Mouse (Mus musculus): ENCODE results near the gene Tceanc2. TPM values are rescaled to one million over a fixed set of nuclear protein-coding genes. Genes with fewer than 3 reads are reported as not detected.

Tceanc2 gene
- 8.9 and 10.0 TPM in 2 replicates for polyA plus RNA-seq (2012; rRNA removed)

GRCm38 (mm10) chr4:107178830-107179490 is at the start of gene Tceanc2:
Gene Tceanc2 (minus strand): TSS chr4:107179116.
- no peaks in the 10 kb centered on the region for H3K27me3 ChIP-seq (replicated peaks; ENCODE audit: control insufficient read depth, insufficient read depth, low read length)
- TF ChIP-seq POLR2A (IDR thresholded peaks at IDR 0.05; ENCODE audit: low read depth, low read length), result no peak
- no peak for TF ChIP-seq CTCF (conservative IDR thresholded peaks at IDR 0.05; ENCODE audit: insufficient read depth, insufficient read length, low read depth, low read length)
- under 1% methylated on average over 47 of the region's 47 CpGs for WGBS
- peaks cover 17% of the 10 kb centered on the region for H3K4me1 ChIP-seq (ENCODE audit: control insufficient read depth, insufficient read depth, low read length)
- H3K36me3 ChIP-seq (ENCODE audit: control insufficient read depth, insufficient read depth, low read length), result no peaks in the 10 kb centered on the region
- peak within 1 kb of the TSS; percentile 94 for H3K27ac ChIP-seq (ENCODE audit: insufficient read depth, low read depth, low read length)
- DNase-seq, result peak; percentile 55
- peak within 1 kb of the TSS; percentile 87 for H3K4me3 ChIP-seq (ENCODE audit: insufficient read depth, low read depth, low read length)

GRCm38 (mm10) chr4:107226313-107226712 is 47.4 kb upstream of the Tceanc2 start:
- no peaks in the 10 kb centered on the region for H3K27me3 ChIP-seq (replicated peaks; ENCODE audit: control insufficient read depth, insufficient read depth, low read length)
- H3K4me1 ChIP-seq (ENCODE audit: control insufficient read depth, insufficient read depth, low read length), result no peaks in the 10 kb centered on the region
- H3K36me3 ChIP-seq (ENCODE audit: control insufficient read depth, insufficient read depth, low read length), result no peaks in the 10 kb centered on the region
- H3K4me3 ChIP-seq (ENCODE audit: insufficient read depth, low read depth, low read length), result no peak overlapping the region
- no peak overlapping the region for H3K27ac ChIP-seq (ENCODE audit: insufficient read depth, low read depth, low read length)
- TF ChIP-seq POLR2A (IDR thresholded peaks at IDR 0.05; ENCODE audit: low read depth, low read length), result no peak
- TF ChIP-seq CTCF (conservative IDR thresholded peaks at IDR 0.05; ENCODE audit: insufficient read depth, insufficient read length, low read depth, low read length), result no peak
- 87% methylated on average over 2 of the region's 2 CpGs for WGBS
- DNase-seq, result no peak

- TF ChIP-seq POLR2A (IDR thresholded peaks at IDR 0.05; ENCODE audit: low read depth, low read length) (no peak), CTCF (conservative IDR thresholded peaks at IDR 0.05; ENCODE audit: insufficient read depth, insufficient read length, low read depth, low read length) (no peak)
- H3K36me3 ChIP-seq (ENCODE audit: control insufficient read depth, insufficient read depth, low read length), result no peaks in the 10 kb centered on the region
- peak; percentile 19 for DNase-seq
- no peaks in the 10 kb centered on the region for H3K4me1 ChIP-seq (ENCODE audit: control insufficient read depth, insufficient read depth, low read length)
- no peaks in the 10 kb centered on the region for H3K27me3 ChIP-seq (replicated peaks; ENCODE audit: control insufficient read depth, insufficient read depth, low read length)
- H3K27ac ChIP-seq (ENCODE audit: insufficient read depth, low read depth, low read length), result no peak overlapping the region
- 82% methylated on average over 11 of the region's 11 CpGs for WGBS
- no peak overlapping the region for H3K4me3 ChIP-seq (ENCODE audit: insufficient read depth, low read depth, low read length)
These were observed 44.6 kb upstream of the Tceanc2 start for GRCm38 (mm10) chr4:107223225-107224204.

DNA sequence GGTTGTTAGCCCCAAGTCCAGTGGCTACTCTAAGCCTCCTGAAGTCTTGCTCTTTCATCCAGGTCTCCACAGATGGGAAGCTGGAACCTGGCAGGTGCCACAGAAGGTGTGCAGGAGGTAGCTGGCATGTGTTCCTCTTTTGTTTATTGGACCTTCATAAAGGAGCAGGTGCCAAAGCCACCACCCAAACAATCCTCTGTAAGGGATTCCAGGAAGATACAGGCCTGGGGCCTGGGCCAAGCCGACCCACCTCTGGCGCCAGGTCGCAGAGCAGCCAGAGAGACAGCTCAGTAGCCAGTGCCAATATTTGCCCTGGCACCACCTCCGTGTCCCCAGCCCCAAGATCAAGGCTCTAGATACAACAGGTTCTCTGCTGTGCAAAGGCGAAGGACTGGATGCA is 42.6 kb upstream of the Tceanc2 start:
- no peak for DNase-seq

GRCm38 (mm10) chr4:107217574-107217973 is 38.7 kb upstream of the Tceanc2 start:
- Histone ChIP-seq H3K36me3 (ENCODE audit: control insufficient read depth, insufficient read depth, low read length) (no peaks in the 10 kb centered on the region), H3K4me1 (ENCODE audit: control insufficient read depth, insufficient read depth, low read length) (no peaks in the 10 kb centered on the region), H3K27ac (ENCODE audit: insufficient read depth, low read depth, low read length) (no peak overlapping the region), H3K4me3 (ENCODE audit: insufficient read depth, low read depth, low read length) (no peak overlapping the region), H3K27me3 (replicated peaks; ENCODE audit: control insufficient read depth, insufficient read depth, low read length) (no peaks in the 10 kb centered on the region)
- 84% methylated on average over 9 of the region's 9 CpGs for WGBS
- no peak for DNase-seq
- TF ChIP-seq POLR2A (IDR thresholded peaks at IDR 0.05; ENCODE audit: low read depth, low read length), result no peak
- no peak for TF ChIP-seq CTCF (conservative IDR thresholded peaks at IDR 0.05; ENCODE audit: insufficient read depth, insufficient read length, low read depth, low read length)

More for the DNA sequence above, 42.6 kb upstream of the Tceanc2 start:
- Histone ChIP-seq H3K27me3 (replicated peaks; ENCODE audit: control insufficient read depth, insufficient read depth, low read length) (no peaks in the 10 kb centered on the region), H3K36me3 (ENCODE audit: control insufficient read depth, insufficient read depth, low read length) (no peaks in the 10 kb centered on the region), H3K27ac (ENCODE audit: insufficient read depth, low read depth, low read length) (no peak overlapping the region), H3K4me3 (ENCODE audit: insufficient read depth, low read depth, low read length) (no peak overlapping the region), H3K4me1 (ENCODE audit: control insufficient read depth, insufficient read depth, low read length) (no peaks in the 10 kb centered on the region)
- WGBS, result 74% methylated on average over 5 of the region's 5 CpGs
- no peak for TF ChIP-seq POLR2A (IDR thresholded peaks at IDR 0.05; ENCODE audit: low read depth, low read length)

DNA sequence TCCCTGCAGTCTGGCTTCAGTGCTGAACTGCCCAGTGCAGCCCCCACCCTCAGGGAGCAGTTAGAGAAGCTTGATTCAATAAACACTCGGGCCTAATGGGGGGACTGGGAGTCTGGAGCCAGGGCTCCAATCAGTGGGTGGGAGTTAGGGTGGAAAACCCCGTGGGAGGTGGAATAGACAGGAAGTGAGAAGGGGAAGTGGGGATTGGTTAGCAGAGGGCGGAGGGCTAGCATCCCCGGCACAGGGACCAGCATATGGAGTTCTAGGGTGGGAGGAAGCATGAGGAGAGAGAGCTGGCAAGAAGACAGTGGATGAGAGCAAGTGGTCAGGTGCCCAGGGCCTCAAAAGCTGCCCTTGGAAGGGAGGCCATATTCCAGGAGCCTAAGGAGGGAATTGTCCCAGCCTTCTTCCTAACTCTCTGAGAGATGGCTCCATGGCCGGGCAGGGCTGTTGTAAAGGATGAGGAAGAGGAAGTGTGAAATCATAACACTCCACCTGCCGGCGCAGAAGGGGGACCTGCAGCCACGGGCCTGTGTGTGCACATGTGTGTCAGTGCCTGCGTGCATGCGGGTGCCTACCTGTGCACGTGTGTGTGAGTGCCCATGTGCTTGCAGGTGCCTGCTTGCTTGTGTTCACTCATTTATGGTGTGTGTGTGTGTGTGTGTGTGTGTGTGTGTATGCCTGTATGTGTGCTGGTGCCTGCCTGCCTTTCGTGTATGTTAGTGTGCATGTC is 34.5 kb upstream of the Tceanc2 start:
- WGBS, result 59% methylated on average over 12 of the region's 12 CpGs
- H3K27ac ChIP-seq (ENCODE audit: insufficient read depth, low read depth, low read length), result no peak overlapping the region
- H3K27me3 ChIP-seq (replicated peaks; ENCODE audit: control insufficient read depth, insufficient read depth, low read length), result no peaks in the 10 kb centered on the region
- TF ChIP-seq CTCF (conservative IDR thresholded peaks at IDR 0.05; ENCODE audit: insufficient read depth, insufficient read length, low read depth, low read length) (no peak), POLR2A (IDR thresholded peaks at IDR 0.05; ENCODE audit: low read depth, low read length) (no peak)
- DNase-seq, result no peak
- no peak overlapping the region for H3K4me3 ChIP-seq (ENCODE audit: insufficient read depth, low read depth, low read length)
- H3K4me1 ChIP-seq (ENCODE audit: control insufficient read depth, insufficient read depth, low read length), result no peaks in the 10 kb centered on the region
- H3K36me3 ChIP-seq (ENCODE audit: control insufficient read depth, insufficient read depth, low read length), result no peaks in the 10 kb centered on the region
